Mouse (Mus musculus): ENCODE data around the gene Cmtr1. TPM values are rescaled to one million over a fixed set of nuclear protein-coding genes. Genes with fewer than 3 reads are reported as not detected.

Gene Cmtr1
- polyA plus RNA-seq, 1 experiment from 2014 or later: 96.5 TPM

GRCm38 (mm10) chr17:29728082-29728481 is 67.7 kb downstream of the Cmtr1 start:
- H3K27ac ChIP-seq (ENCODE audit: low read depth): no peak overlapping the region
- no peaks in the 10 kb centered on the region for H3K27me3 ChIP-seq (replicated peaks; ENCODE audit: control insufficient read depth, insufficient read depth, low read length)
- no peaks in the 10 kb centered on the region for H3K4me1 ChIP-seq (replicated peaks; ENCODE audit: control insufficient read depth, insufficient read depth, low read length)
- H3K9me3 ChIP-seq (ENCODE audit: control insufficient read depth, low read length): no peaks in the 10 kb centered on the region
- WGBS: 54% methylated on average over 8 of the region's 8 CpGs
- H3K9ac ChIP-seq (ENCODE audit: low read length): no peak overlapping the region
- DNase-seq (ENCODE audit: low spot score) (no peak), ATAC-seq (replicated peaks; ENCODE audit: low FRiP score, low TSS enrichment, low read depth) (no peak)
- H3K36me3 ChIP-seq (ENCODE audit: control insufficient read depth, insufficient read depth, low read length): no peaks in the 10 kb centered on the region
- H3K4me3 ChIP-seq (ENCODE audit: low read depth, low read length): no peak overlapping the region
- no peak overlapping the region for H3K4me2 ChIP-seq (ENCODE audit: low read length)

DNA sequence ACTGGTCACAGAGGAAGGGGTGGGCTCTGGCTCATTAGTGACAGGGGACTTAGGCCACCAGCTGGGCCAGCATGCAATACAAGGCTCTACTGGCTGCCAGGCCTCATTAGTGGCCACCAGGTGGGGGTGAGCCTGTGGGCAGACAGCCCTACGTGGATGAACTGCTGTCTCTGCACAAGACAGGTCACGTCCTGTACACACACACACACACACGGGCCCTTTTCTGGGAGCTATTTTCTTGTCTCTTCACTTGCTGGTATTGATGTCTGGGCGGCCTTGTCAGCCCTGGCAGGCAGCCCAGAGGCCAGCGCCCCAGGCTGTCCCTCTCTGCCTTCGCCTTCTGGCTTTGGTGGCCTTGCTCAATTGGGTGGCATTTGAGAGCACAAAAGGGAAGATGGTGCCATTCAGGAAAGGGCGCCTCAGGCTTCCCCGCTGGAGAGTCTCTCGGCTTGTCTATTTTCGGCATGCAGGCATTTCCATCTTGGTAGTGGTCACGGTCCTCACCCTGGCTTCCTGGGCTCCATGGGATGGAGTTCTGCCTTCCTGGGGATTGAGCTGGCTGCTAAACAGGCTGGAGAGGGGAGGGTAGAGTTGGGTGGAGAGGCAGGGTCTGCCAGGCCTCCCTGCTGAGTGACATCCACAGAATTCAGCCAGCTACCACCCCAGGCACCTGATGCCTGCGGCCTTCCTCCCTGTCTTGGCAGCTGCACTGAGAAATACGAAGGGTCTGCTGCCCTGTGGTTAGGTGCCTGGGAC is 70.3 kb downstream of the Cmtr1 start:
- Histone ChIP-seq H3K27me3 (replicated peaks; ENCODE audit: control insufficient read depth, insufficient read depth, low read length) (no peaks in the 10 kb centered on the region), H3K4me1 (replicated peaks; ENCODE audit: control insufficient read depth, insufficient read depth, low read length) (no peaks in the 10 kb centered on the region), H3K27ac (ENCODE audit: low read depth) (no peak overlapping the region), H3K9ac (ENCODE audit: low read length) (no peak overlapping the region), H3K36me3 (ENCODE audit: control insufficient read depth, insufficient read depth, low read length) (no peaks in the 10 kb centered on the region), H3K4me2 (ENCODE audit: low read length) (no peak overlapping the region), H3K4me3 (ENCODE audit: low read depth, low read length) (no peak overlapping the region), H3K9me3 (ENCODE audit: control insufficient read depth, low read length) (no peaks in the 10 kb centered on the region)
- ATAC-seq (replicated peaks; ENCODE audit: low FRiP score, low TSS enrichment, low read depth) (no peak), DNase-seq (ENCODE audit: low spot score) (no peak)
- WGBS: 66% methylated on average over 13 of the region's 13 CpGs

DNA sequence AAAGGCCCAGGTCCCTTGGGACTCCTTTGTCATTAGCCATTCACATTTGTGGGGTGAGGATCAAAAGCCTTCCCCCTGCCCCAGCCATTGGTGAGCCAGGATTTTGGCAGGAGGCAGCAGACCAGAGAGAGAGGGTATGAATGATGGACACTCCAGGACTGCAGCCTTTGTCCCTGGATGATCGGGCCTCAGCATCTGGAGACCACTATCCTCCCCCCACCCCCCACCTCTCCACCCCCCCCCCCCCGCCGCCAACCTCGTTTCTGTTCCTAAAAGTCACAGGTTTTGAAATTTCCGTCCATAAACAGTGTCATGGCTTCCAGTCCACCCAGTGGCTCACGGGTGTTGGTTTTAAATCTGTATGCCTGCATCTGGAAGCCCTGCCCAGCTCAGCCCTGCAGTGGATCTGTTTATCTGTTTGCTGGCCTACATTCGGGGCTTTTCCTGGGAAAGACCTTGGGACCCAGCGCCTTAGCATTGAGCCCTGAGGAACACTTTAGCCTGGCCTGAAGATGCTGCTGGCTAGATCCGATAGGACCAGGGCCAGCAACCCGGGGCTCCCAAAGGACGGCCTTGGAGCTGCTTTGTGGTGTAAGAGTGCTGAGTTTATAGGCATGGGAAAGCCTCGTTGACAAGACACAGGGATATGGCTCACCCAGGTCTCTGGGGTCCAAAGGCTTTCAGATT is 71.0 kb downstream of the Cmtr1 start:
- WGBS: 47% methylated on average over 12 of the region's 12 CpGs
- H3K4me2 ChIP-seq (ENCODE audit: low read length): no peak overlapping the region
- no peak for ATAC-seq (replicated peaks; ENCODE audit: low FRiP score, low TSS enrichment, low read depth)

DNA sequence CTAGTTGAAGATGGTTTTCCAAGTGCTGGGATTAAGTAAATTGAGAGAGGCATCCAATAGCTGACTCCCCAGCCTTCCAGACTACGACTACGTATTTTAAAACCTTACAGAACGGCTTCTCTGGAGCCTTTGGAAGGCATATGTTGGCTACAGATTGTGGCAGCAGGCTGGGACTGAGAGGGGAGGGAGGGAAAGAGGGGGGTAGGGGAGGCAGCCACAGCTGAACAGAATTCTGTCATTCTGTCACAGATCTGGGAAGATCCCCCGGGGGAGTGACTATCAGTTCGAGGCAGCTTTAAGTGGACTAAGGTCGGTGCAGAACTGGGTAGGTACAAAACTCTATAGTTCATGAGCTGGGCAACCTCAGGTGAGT is 71.5 kb downstream of the Cmtr1 start:
- Histone ChIP-seq H3K27ac (ENCODE audit: low read depth) (no peak overlapping the region), H3K4me1 (replicated peaks; ENCODE audit: control insufficient read depth, insufficient read depth, low read length) (no peaks in the 10 kb centered on the region), H3K4me2 (ENCODE audit: low read length) (no peak overlapping the region), H3K9ac (ENCODE audit: low read length) (no peak overlapping the region), H3K27me3 (replicated peaks; ENCODE audit: control insufficient read depth, insufficient read depth, low read length) (no peaks in the 10 kb centered on the region), H3K36me3 (ENCODE audit: control insufficient read depth, insufficient read depth, low read length) (no peaks in the 10 kb centered on the region), H3K9me3 (ENCODE audit: control insufficient read depth, low read length) (no peaks in the 10 kb centered on the region), H3K4me3 (ENCODE audit: low read depth, low read length) (no peak overlapping the region)
- DNase-seq (ENCODE audit: low spot score): no peak
- ATAC-seq (replicated peaks; ENCODE audit: low FRiP score, low TSS enrichment, low read depth): no peak
- 71% methylated on average over 6 of the region's 6 CpGs for WGBS

More for the DNA sequence above, 71.0 kb downstream of the Cmtr1 start:
- Histone ChIP-seq H3K9ac (ENCODE audit: low read length) (no peak overlapping the region), H3K27ac (ENCODE audit: low read depth) (no peak overlapping the region), H3K27me3 (replicated peaks; ENCODE audit: control insufficient read depth, insufficient read depth, low read length) (no peaks in the 10 kb centered on the region), H3K4me3 (ENCODE audit: low read depth, low read length) (no peak overlapping the region), H3K4me1 (replicated peaks; ENCODE audit: control insufficient read depth, insufficient read depth, low read length) (no peaks in the 10 kb centered on the region), H3K9me3 (ENCODE audit: control insufficient read depth, low read length) (no peaks in the 10 kb centered on the region), H3K36me3 (ENCODE audit: control insufficient read depth, insufficient read depth, low read length) (no peaks in the 10 kb centered on the region)
- no peak for DNase-seq (ENCODE audit: low spot score)

DNA sequence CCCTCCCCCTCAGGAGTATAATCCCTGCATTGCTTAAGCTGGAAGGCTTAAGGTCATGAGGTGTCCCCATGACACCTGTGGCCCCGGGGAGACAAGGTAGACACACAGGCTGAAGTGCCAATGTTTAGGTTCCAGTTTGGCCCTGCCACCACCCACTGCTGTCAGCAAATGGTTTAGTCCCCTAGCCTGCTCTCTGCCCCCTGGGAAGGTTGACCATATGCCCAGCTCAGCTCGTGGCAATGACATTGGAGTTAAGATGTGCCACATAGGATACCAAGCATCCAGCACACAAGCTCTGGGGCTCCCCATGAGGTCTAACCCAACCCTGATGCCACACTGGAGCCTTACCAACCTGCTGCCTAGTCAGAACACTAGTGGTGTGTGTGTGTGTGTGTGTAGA is 72.1 kb downstream of the Cmtr1 start:
- no peak overlapping the region for H3K4me3 ChIP-seq (ENCODE audit: low read depth, low read length)
- H3K9ac ChIP-seq (ENCODE audit: low read length): no peak overlapping the region
- H3K4me1 ChIP-seq (replicated peaks; ENCODE audit: control insufficient read depth, insufficient read depth, low read length): no peaks in the 10 kb centered on the region
- no peaks in the 10 kb centered on the region for H3K9me3 ChIP-seq (ENCODE audit: control insufficient read depth, low read length)
- DNase-seq (ENCODE audit: low spot score): no peak
- H3K36me3 ChIP-seq (ENCODE audit: control insufficient read depth, insufficient read depth, low read length): no peaks in the 10 kb centered on the region
- no peak overlapping the region for H3K27ac ChIP-seq (ENCODE audit: low read depth)
- no peak for ATAC-seq (replicated peaks; ENCODE audit: low FRiP score, low TSS enrichment, low read depth)
- H3K27me3 ChIP-seq (replicated peaks; ENCODE audit: control insufficient read depth, insufficient read depth, low read length): no peaks in the 10 kb centered on the region
- WGBS: 68% methylated on average over 2 of the region's 2 CpGs
- H3K4me2 ChIP-seq (ENCODE audit: low read length): no peak overlapping the region

DNA sequence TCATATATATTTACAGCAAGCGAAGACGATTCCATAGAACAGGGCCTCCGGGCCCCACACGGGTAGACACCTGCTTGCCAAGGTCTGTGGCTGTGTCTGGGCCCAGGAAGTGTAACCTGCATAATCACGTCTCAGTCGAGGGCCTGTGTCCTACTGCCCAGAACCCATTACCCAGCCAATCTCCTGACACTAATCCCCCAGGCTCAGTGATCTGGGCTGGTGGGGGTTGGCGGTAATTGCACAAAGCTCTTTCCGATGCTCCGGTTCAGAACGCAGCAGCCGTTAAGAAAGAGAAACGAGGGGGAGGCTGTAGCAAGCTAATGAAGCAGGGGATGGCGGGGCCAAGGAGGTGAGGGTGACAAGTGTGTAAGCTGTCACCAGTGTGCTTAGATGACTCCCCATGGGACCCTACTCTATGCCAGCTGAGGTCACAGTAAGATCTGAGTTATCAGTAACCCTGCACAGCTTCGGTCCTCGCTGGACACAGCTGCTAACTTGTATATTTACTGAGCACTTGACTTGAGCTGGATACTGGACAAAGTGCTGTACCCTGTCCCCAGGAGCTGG is 76.1 kb downstream of the Cmtr1 start:
- DNase-seq (ENCODE audit: low spot score) (no peak), ATAC-seq (replicated peaks; ENCODE audit: low FRiP score, low TSS enrichment, low read depth) (no peak)
- H3K4me2 ChIP-seq (ENCODE audit: low read length): no peak overlapping the region
- H3K36me3 ChIP-seq (ENCODE audit: control insufficient read depth, insufficient read depth, low read length): no peaks in the 10 kb centered on the region
- no peak overlapping the region for H3K9ac ChIP-seq (ENCODE audit: low read length)
- H3K27me3 ChIP-seq (replicated peaks; ENCODE audit: control insufficient read depth, insufficient read depth, low read length): no peaks in the 10 kb centered on the region
- 54% methylated on average over 15 of the region's 15 CpGs for WGBS
- H3K4me3 ChIP-seq (ENCODE audit: low read depth, low read length): no peak overlapping the region
- H3K27ac ChIP-seq (ENCODE audit: low read depth): no peak overlapping the region
- H3K9me3 ChIP-seq (ENCODE audit: control insufficient read depth, low read length): no peaks in the 10 kb centered on the region
- H3K4me1 ChIP-seq (replicated peaks; ENCODE audit: control insufficient read depth, insufficient read depth, low read length): peaks cover 9% of the 10 kb centered on the region; the same call in 1 of the 2 replicates

GRCm38 (mm10) chr17:29737849-29738804 is 77.7 kb downstream of the Cmtr1 start:
- H3K4me3 ChIP-seq (ENCODE audit: low read depth, low read length): no peak overlapping the region
- H3K4me2 ChIP-seq (ENCODE audit: low read length): peak overlapping the region; percentile 36
- DNase-seq (ENCODE audit: low spot score) (peak; percentile 77), ATAC-seq (replicated peaks; ENCODE audit: low FRiP score, low TSS enrichment, low read depth) (no peak)
- peaks cover 9% of the 10 kb centered on the region; the same call in 1 of the 2 replicates for H3K4me1 ChIP-seq (replicated peaks; ENCODE audit: control insufficient read depth, insufficient read depth, low read length)
- WGBS: 36% methylated on average over 22 of the region's 22 CpGs
- H3K27me3 ChIP-seq (replicated peaks; ENCODE audit: control insufficient read depth, insufficient read depth, low read length): no peaks in the 10 kb centered on the region
- no peak overlapping the region for H3K27ac ChIP-seq (ENCODE audit: low read depth)
- H3K9me3 ChIP-seq (ENCODE audit: control insufficient read depth, low read length): no peaks in the 10 kb centered on the region
- H3K9ac ChIP-seq (ENCODE audit: low read length): 0 out of 2 replicates have a peak overlapping the region, but pooled peaks have one; percentile 7
- no peaks in the 10 kb centered on the region for H3K36me3 ChIP-seq (ENCODE audit: control insufficient read depth, insufficient read depth, low read length)

GRCm38 (mm10) chr17:29747466-29747865 is 87.1 kb downstream of the Cmtr1 start:
- H3K27me3 ChIP-seq (replicated peaks; ENCODE audit: control insufficient read depth, insufficient read depth, low read length): no peaks in the 10 kb centered on the region
- H3K9me3 ChIP-seq (ENCODE audit: control insufficient read depth, low read length): no peaks in the 10 kb centered on the region
- no peak overlapping the region for H3K4me2 ChIP-seq (ENCODE audit: low read length)
- H3K4me1 ChIP-seq (replicated peaks; ENCODE audit: control insufficient read depth, insufficient read depth, low read length): peaks cover 9% of the 10 kb centered on the region
- H3K27ac ChIP-seq (ENCODE audit: low read depth): no peak overlapping the region
- no peak overlapping the region for H3K9ac ChIP-seq (ENCODE audit: low read length)
- 64% methylated on average over 6 of the region's 6 CpGs for WGBS
- no peak overlapping the region for H3K4me3 ChIP-seq (ENCODE audit: low read depth, low read length)
- DNase-seq (ENCODE audit: low spot score) (no peak), ATAC-seq (replicated peaks; ENCODE audit: low FRiP score, low TSS enrichment, low read depth) (no peak)
- no peaks in the 10 kb centered on the region for H3K36me3 ChIP-seq (ENCODE audit: control insufficient read depth, insufficient read depth, low read length)

All from intestine, embryonic 14.5 days (tissue).